12 mouse cellular contexts compared by ENCODE assay signal in genomic region chrX:126655737-126656136, GRCm38 (mm10).
"Had no signal": no experiment of that assay in that cellular context is flagged by ENCODE, and none has a peak within 500 bp of the region (broad histone marks: within the 10 kb centered on the region; RNA-seq: fewer than 3 reads in every experiment).

No protein-coding gene starts in this region.

- DNase-seq: gastrocnemius, postnatal 14 days; gastrocnemius, postnatal 36 days; heart, postnatal 10 days; heart, postnatal 4 days; kidney, adult 18-20 months; kidney, adult 8-10 months; kidney, postnatal 10 days; kidney, postnatal 25 days; kidney, postnatal 4 days; layer of hippocampus, adult 9-11 months; liver; liver, embryonic 13.5 days had no signal
